Mouse (Mus musculus): ENCODE results near the gene Gm10283. TPM values are rescaled to one million over a fixed set of nuclear protein-coding genes. Genes with fewer than 3 reads are reported as not detected.

Gene Gm10283
- polyA plus RNA-seq (2012; rRNA removed), result not detected in 2 replicates

GRCm38 (mm10) chr8:60503098-60503497, at the start of gene Gm10283:
Gm10283 (minus strand) TSS chr8:60503198.

DNA sequence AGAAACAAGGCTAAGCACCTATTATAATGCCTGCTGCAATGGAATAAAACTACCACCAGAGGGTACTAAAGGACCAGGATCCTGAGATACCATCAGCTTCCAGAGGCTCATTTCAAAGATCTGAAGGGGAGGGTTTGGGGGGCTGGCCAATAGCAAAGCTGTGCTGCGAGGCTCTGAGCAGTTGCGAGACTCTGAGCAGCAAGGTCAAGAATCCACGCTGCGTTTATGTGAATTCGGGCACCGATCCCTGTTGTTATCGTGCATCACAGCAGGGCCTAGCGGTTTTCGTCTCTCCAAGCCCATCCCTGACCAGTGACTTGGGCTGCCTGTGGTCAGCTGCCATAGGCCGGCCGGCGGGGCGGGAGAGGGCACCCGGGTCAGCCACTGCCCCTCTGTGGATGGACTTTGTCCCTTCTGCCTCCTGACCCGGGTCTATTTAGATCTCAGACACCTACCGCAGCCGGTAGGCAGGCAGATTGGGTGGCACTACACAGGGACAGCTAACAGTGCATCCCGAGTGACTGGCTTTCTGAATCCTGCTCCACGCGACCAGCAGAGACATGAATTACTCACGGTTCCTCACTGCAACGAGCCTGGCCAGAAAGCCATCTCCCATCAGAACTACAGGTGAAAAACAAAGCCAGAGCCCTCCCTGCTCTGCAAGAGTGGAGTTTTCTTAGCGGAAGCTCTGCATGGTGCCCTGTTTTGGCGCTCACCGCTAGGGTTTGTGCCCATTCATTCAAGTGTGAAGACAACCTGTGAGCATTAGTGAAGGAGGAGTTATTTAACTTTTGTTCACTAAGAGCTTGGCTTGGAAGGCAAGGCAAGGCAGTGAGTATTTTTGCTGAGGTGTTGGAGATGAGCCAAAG, 2.9 kb upstream of the Gm10283 start, which contains the start of gene Aadat:
TSS of gene Aadat (plus strand) at position 280 of the 869 bp plus-strand sequence.

Other genes with a start within 250 kb of the Gm10283 start
- gene Aadat, start 2.7 kb upstream of the Gm10283 start, polyA plus RNA-seq (2012; rRNA removed), result 0.18 TPM in 1 of 2 replicates, not detected in the other
- gene Mfap3l, start 129.6 kb upstream of the Gm10283 start, polyA plus RNA-seq (2012; rRNA removed), result 1.1 and 1.2 TPM in 2 replicates

Data from stomach, adult 2 months (tissue).